Mouse (Mus musculus): ENCODE measurements around the gene Arfgap3. TPM values are rescaled to one million over a fixed set of nuclear protein-coding genes. Genes with fewer than 3 reads are reported as not detected.
A peak's percentile ranks its signal among the peaks of the same experiment; 100 is the strongest.

The Arfgap3 gene
- polyA plus RNA-seq, 1 experiment from 2014 or later: 18.6 TPM

GRCm38 (mm10) chr15:83256491-83256890 is 93.6 kb downstream of the Arfgap3 start:
- Histone ChIP-seq H3K9ac (ENCODE audit: low read depth, low read length) (no peak overlapping the region), H3K36me3 (ENCODE audit: control insufficient read depth, insufficient read depth) (no peaks in the 10 kb centered on the region), H3K27ac (ENCODE audit: low read length) (no peak overlapping the region), H3K4me1 (ENCODE audit: control insufficient read depth, low read depth, low read length) (no peaks in the 10 kb centered on the region; the same call in 1 of the 2 replicates), H3K27me3 (ENCODE audit: control insufficient read depth, insufficient read depth, low read depth, low read length) (peaks cover 14% of the 10 kb centered on the region), H3K4me3 (ENCODE audit: low read depth, low read length) (no peak overlapping the region), H3K9me3 (replicated peaks; ENCODE audit: control insufficient read depth, low read length) (no peaks in the 10 kb centered on the region), H3K4me2 (ENCODE audit: low read depth, low read length) (no peak overlapping the region)
- ATAC-seq (ENCODE audit: low read depth): no peak
- WGBS (ENCODE audit: insufficient replicate concordance): 48% methylated on average over 4 of the region's 4 CpGs

GRCm38 (mm10) chr15:83255944-83256343 is 94.1 kb downstream of the Arfgap3 start:
- Histone ChIP-seq H3K9me3 (replicated peaks; ENCODE audit: control insufficient read depth, low read length) (no peaks in the 10 kb centered on the region), H3K36me3 (ENCODE audit: control insufficient read depth, insufficient read depth) (no peaks in the 10 kb centered on the region), H3K4me2 (ENCODE audit: low read depth, low read length) (no peak overlapping the region), H3K4me1 (ENCODE audit: control insufficient read depth, low read depth, low read length) (no peaks in the 10 kb centered on the region; the same call in 1 of the 2 replicates), H3K9ac (ENCODE audit: low read depth, low read length) (no peak overlapping the region), H3K4me3 (ENCODE audit: low read depth, low read length) (no peak overlapping the region), H3K27ac (ENCODE audit: low read length) (no peak overlapping the region), H3K27me3 (ENCODE audit: control insufficient read depth, insufficient read depth, low read depth, low read length) (peaks cover 19% of the 10 kb centered on the region)
- no peak for ATAC-seq (ENCODE audit: low read depth)
- 68% methylated on average over 7 of the region's 7 CpGs for WGBS (ENCODE audit: insufficient replicate concordance)

GRCm38 (mm10) chr15:83255191-83255782 is 94.8 kb downstream of the Arfgap3 start:
- H3K4me2 ChIP-seq (ENCODE audit: low read depth, low read length): no peak overlapping the region
- H3K27me3 ChIP-seq (ENCODE audit: control insufficient read depth, insufficient read depth, low read depth, low read length): peaks cover 26% of the 10 kb centered on the region
- H3K4me1 ChIP-seq (ENCODE audit: control insufficient read depth, low read depth, low read length): no peaks in the 10 kb centered on the region; the same call in 1 of the 2 replicates
- 76% methylated on average over 3 of the region's 4 CpGs for WGBS (ENCODE audit: insufficient replicate concordance)
- H3K9ac ChIP-seq (ENCODE audit: low read depth, low read length): no peak overlapping the region
- no peaks in the 10 kb centered on the region for H3K9me3 ChIP-seq (replicated peaks; ENCODE audit: control insufficient read depth, low read length)
- no peak for ATAC-seq (ENCODE audit: low read depth)
- no peaks in the 10 kb centered on the region for H3K36me3 ChIP-seq (ENCODE audit: control insufficient read depth, insufficient read depth)
- no peak overlapping the region for H3K4me3 ChIP-seq (ENCODE audit: low read depth, low read length)
- no peak overlapping the region for H3K27ac ChIP-seq (ENCODE audit: low read length)

- no peak for ATAC-seq (ENCODE audit: low read depth)
- 41% methylated on average over 10 of the region's 10 CpGs for WGBS (ENCODE audit: insufficient replicate concordance)
- Histone ChIP-seq H3K4me1 (ENCODE audit: control insufficient read depth, low read depth, low read length) (no peaks in the 10 kb centered on the region; the same call in 1 of the 2 replicates), H3K9ac (ENCODE audit: low read depth, low read length) (no peak overlapping the region), H3K9me3 (replicated peaks; ENCODE audit: control insufficient read depth, low read length) (no peaks in the 10 kb centered on the region), H3K4me2 (ENCODE audit: low read depth, low read length) (no peak overlapping the region), H3K36me3 (ENCODE audit: control insufficient read depth, insufficient read depth) (no peaks in the 10 kb centered on the region), H3K27ac (ENCODE audit: low read length) (no peak overlapping the region), H3K27me3 (ENCODE audit: control insufficient read depth, insufficient read depth, low read depth, low read length) (peaks cover 34% of the 10 kb centered on the region), H3K4me3 (ENCODE audit: low read depth, low read length) (no peak overlapping the region)
Observed at GRCm38 (mm10) chr15:83254372-83255070, 95.5 kb downstream of the Arfgap3 start.

- Histone ChIP-seq H3K9ac (ENCODE audit: low read depth, low read length) (no peak overlapping the region), H3K4me3 (ENCODE audit: low read depth, low read length) (no peak overlapping the region), H3K27me3 (ENCODE audit: control insufficient read depth, insufficient read depth, low read depth, low read length) (peaks cover 41% of the 10 kb centered on the region), H3K36me3 (ENCODE audit: control insufficient read depth, insufficient read depth) (no peaks in the 10 kb centered on the region), H3K4me1 (ENCODE audit: control insufficient read depth, low read depth, low read length) (no peaks in the 10 kb centered on the region; the same call in 1 of the 2 replicates), H3K4me2 (ENCODE audit: low read depth, low read length) (no peak overlapping the region), H3K27ac (ENCODE audit: low read length) (no peak overlapping the region), H3K9me3 (replicated peaks; ENCODE audit: control insufficient read depth, low read length) (no peaks in the 10 kb centered on the region)
- 63% methylated on average over 14 of the region's 14 CpGs for WGBS (ENCODE audit: insufficient replicate concordance)
- ATAC-seq (ENCODE audit: low read depth): no peak
Observed at GRCm38 (mm10) chr15:83252060-83252459, 98.0 kb downstream of the Arfgap3 start.

GRCm38 (mm10) chr15:83251176-83252004 is 98.7 kb downstream of the Arfgap3 start, which contains the start of gene A4galt:
Gene A4galt (minus strand): TSS chr15:83251774.
- Histone ChIP-seq H3K36me3 (ENCODE audit: control insufficient read depth, insufficient read depth) (no peaks in the 10 kb centered on the region), H3K9ac (ENCODE audit: low read depth, low read length) (no peak within 1 kb of the TSS), H3K9me3 (replicated peaks; ENCODE audit: control insufficient read depth, low read length) (no peaks in the 10 kb centered on the region), H3K27ac (ENCODE audit: low read length) (no peak within 1 kb of the TSS), H3K27me3 (ENCODE audit: control insufficient read depth, insufficient read depth, low read depth, low read length) (peaks cover 41% of the 10 kb centered on the region), H3K4me1 (ENCODE audit: control insufficient read depth, low read depth, low read length) (no peaks in the 10 kb centered on the region; the same call in 1 of the 2 replicates), H3K4me2 (ENCODE audit: low read depth, low read length) (peak within 1 kb of the TSS; percentile 62), H3K4me3 (ENCODE audit: low read depth, low read length) (peak within 1 kb of the TSS; percentile 47)
- no peak for ATAC-seq (ENCODE audit: low read depth)
- 3% methylated on average over 66 of the region's 66 CpGs for WGBS (ENCODE audit: insufficient replicate concordance)

GRCm38 (mm10) chr15:83250651-83251175 is 99.3 kb downstream of the Arfgap3 start:
- H3K36me3 ChIP-seq (ENCODE audit: control insufficient read depth, insufficient read depth): no peaks in the 10 kb centered on the region
- no peak overlapping the region for H3K27ac ChIP-seq (ENCODE audit: low read length)
- no peaks in the 10 kb centered on the region; the same call in 1 of the 2 replicates for H3K4me1 ChIP-seq (ENCODE audit: control insufficient read depth, low read depth, low read length)
- peaks cover 41% of the 10 kb centered on the region for H3K27me3 ChIP-seq (ENCODE audit: control insufficient read depth, insufficient read depth, low read depth, low read length)
- H3K4me3 ChIP-seq (ENCODE audit: low read depth, low read length): peak overlapping the region; percentile 47
- no peak overlapping the region for H3K9ac ChIP-seq (ENCODE audit: low read depth, low read length)
- peak overlapping the region; percentile 62 for H3K4me2 ChIP-seq (ENCODE audit: low read depth, low read length)
- no peak for ATAC-seq (ENCODE audit: low read depth)
- 5% methylated on average over 20 of the region's 20 CpGs for WGBS (ENCODE audit: insufficient replicate concordance)
- no peaks in the 10 kb centered on the region for H3K9me3 ChIP-seq (replicated peaks; ENCODE audit: control insufficient read depth, low read length)
